Mouse (Mus musculus): ENCODE measurements around the gene Asns. TPM values are rescaled to one million over a fixed set of nuclear protein-coding genes. Genes with fewer than 3 reads are reported as not detected.
A peak's percentile ranks its signal among the peaks of the same experiment; 100 is the strongest.

The Asns gene
- polyA plus RNA-seq (2016; fragmentation: Nextera tagmentation; extraction: Ambion mirVana) = 428 and 436 TPM in 2 replicates

GRCm38 (mm10) chr6:7692884-7693585 lies at the start of gene Asns:
Gene Asns, minus strand, starts transcription at chr6:7693254.
- Histone ChIP-seq H3K4me3 (peak within 1 kb of the TSS; percentile 97), H3K27ac (peak within 1 kb of the TSS; percentile 93), H3K27me3 (replicated peaks) (no peaks in the 10 kb centered on the region), H3K4me1 (peaks cover 86% of the 10 kb centered on the region), H3K4me2 (peak within 1 kb of the TSS; percentile 85), H3K9ac (peak within 1 kb of the TSS; percentile 91), H3K36me3 (peaks cover 19% of the 10 kb centered on the region), H3K9me3 (replicated peaks) (no peaks in the 10 kb centered on the region)
- ATAC-seq = peak; percentile 90
- under 1% methylated on average over 51 of the region's 51 CpGs for WGBS (ENCODE audit: insufficient replicate concordance)

DNA sequence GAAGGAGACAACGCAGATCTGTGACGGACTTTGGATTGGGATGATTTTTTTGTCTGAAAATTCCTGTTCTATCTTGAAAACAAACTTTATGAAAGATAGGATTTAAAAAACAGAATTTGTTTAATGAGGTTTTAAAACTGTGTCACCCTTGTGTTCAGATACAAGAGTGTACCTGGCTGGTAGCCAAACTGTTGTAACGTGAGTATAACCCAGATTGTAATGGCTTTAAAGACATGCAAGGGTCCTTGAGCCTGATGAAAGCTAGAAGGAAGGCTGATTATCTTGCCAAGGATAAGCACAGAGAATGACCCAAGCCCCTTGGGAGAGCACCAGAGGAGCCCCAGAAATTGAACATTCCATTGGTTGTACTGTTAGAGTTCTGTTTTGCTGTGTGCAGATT lies 48.7 kb upstream of the Asns start:
- no peak overlapping the region for H3K4me2 ChIP-seq
- no peak overlapping the region for H3K9ac ChIP-seq
- no peak overlapping the region for H3K27ac ChIP-seq
- no peaks in the 10 kb centered on the region for H3K27me3 ChIP-seq (replicated peaks)
- no peak overlapping the region for H3K4me3 ChIP-seq
- H3K9me3 ChIP-seq (replicated peaks) = no peaks in the 10 kb centered on the region
- no peaks in the 10 kb centered on the region for H3K36me3 ChIP-seq
- WGBS (ENCODE audit: insufficient replicate concordance) = 85% methylated on average over 3 of the region's 3 CpGs
- no peak for ATAC-seq
- H3K4me1 ChIP-seq = peaks cover 7% of the 10 kb centered on the region

DNA sequence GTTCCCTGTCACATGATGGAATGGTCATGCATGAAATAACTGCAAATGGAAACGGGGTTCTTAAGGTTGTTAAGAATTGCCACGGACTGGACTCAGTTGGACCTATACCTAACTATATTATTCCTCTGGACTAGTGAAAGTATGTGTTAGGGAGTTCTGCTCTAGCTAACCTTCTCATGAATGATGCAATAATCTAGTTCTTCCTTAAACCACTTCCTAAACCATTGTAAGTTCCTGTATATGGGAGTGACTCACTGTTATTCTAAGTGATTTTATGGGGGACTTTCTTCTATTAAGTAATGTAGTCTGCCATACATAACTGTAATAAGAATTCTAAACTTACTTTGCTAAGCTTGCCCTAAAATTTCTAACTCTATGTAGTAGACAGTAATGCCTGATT lies 44.8 kb upstream of the Asns start:
- no peak for ATAC-seq
- Histone ChIP-seq H3K9me3 (replicated peaks) (no peaks in the 10 kb centered on the region), H3K4me1 (peaks cover 11% of the 10 kb centered on the region)

GRCm38 (mm10) chr6:7732754-7733708 lies 40.0 kb upstream of the Asns start:
- Histone ChIP-seq H3K9me3 (replicated peaks) (no peaks in the 10 kb centered on the region; the same call in 1 of the 2 replicates), H3K4me2 (no peak overlapping the region)
- peak; percentile 71 for ATAC-seq

More for the DNA sequence above, 44.8 kb upstream of the Asns start:
- no peak overlapping the region for H3K4me3 ChIP-seq
- H3K36me3 ChIP-seq = no peaks in the 10 kb centered on the region
- WGBS (ENCODE audit: insufficient replicate concordance) = 80% methylated on average over 2 of the region's 2 CpGs
- H3K4me2 ChIP-seq = no peak overlapping the region
- H3K9ac ChIP-seq = no peak overlapping the region
- no peak overlapping the region for H3K27ac ChIP-seq
- H3K27me3 ChIP-seq (replicated peaks) = no peaks in the 10 kb centered on the region

DNA sequence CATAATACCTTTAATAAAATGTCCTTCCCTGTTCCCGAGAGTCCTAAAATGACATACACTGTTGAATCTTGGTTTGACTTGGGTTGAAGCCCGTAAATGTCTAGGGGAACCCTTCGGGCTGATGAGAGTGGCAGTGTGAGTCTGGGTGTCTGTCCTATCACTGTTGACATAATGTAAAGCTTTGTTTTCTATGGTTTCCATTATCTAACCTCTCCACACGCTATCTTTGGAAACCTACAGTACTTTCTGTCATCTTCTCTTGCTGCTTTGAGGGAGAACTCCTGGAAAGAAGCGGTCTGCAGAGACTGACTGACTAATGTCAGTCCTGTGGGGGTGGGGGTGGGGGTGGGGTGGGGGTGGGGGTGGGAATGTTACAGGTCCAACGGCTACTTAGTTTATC lies 39.0 kb upstream of the Asns start:
- Histone ChIP-seq H3K27me3 (replicated peaks) (no peaks in the 10 kb centered on the region), H3K9ac (no peak overlapping the region), H3K9me3 (replicated peaks) (no peaks in the 10 kb centered on the region; the same call in 1 of the 2 replicates), H3K27ac (no peak overlapping the region), H3K4me3 (no peak overlapping the region), H3K4me2 (no peak overlapping the region), H3K36me3 (no peaks in the 10 kb centered on the region), H3K4me1 (peaks cover 23% of the 10 kb centered on the region)
- ATAC-seq = peak; percentile 75
- 35% methylated on average over 6 of the region's 6 CpGs for WGBS (ENCODE audit: insufficient replicate concordance)

More at GRCm38 (mm10) chr6:7732754-7733708, 40.0 kb upstream of the Asns start:
- Histone ChIP-seq H3K4me3 (no peak overlapping the region), H3K36me3 (no peaks in the 10 kb centered on the region), H3K4me1 (peaks cover 23% of the 10 kb centered on the region), H3K27me3 (replicated peaks) (no peaks in the 10 kb centered on the region), H3K27ac (peak overlapping the region; percentile 15; the same call in 1 of the 2 replicates), H3K9ac (no peak overlapping the region)
- WGBS (ENCODE audit: insufficient replicate concordance) = 30% methylated on average over 12 of the region's 12 CpGs

- H3K9me3 ChIP-seq (replicated peaks) = no peaks in the 10 kb centered on the region; the same call in 1 of the 2 replicates
- H3K4me1 ChIP-seq = peaks cover 14% of the 10 kb centered on the region
- no peak for ATAC-seq
- no peaks in the 10 kb centered on the region for H3K27me3 ChIP-seq (replicated peaks)
- no peak overlapping the region for H3K4me3 ChIP-seq
- H3K4me2 ChIP-seq = no peak overlapping the region
- H3K36me3 ChIP-seq = no peaks in the 10 kb centered on the region
- H3K9ac ChIP-seq = no peak overlapping the region
- no peak overlapping the region for H3K27ac ChIP-seq
- 61% methylated on average over 2 of the region's 2 CpGs for WGBS (ENCODE audit: insufficient replicate concordance)
Observed at GRCm38 (mm10) chr6:7729128-7729527, 36.1 kb upstream of the Asns start.

DNA sequence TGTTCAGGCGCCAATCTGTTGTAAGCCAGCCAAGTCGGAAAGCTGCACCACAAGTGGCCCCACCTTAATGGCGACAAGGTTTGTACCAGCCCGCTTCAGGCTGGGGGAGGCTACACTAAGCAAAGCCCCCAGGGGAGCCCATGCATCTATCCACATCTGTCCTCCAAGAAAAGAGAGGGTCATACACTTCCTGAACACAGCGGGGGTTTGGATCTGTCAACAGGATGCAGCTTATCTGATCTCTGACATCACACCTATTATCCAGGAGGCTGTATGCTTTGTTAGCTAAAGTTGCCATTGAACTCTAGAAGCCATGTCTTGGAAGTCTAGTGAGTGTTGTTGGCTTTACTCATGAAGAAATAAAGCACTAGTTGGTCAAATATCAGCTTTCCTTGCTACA lies 35.2 kb upstream of the Asns start:
- Histone ChIP-seq H3K4me3 (no peak overlapping the region), H3K27me3 (replicated peaks) (no peaks in the 10 kb centered on the region), H3K9ac (no peak overlapping the region), H3K4me2 (no peak overlapping the region), H3K4me1 (peaks cover 14% of the 10 kb centered on the region), H3K36me3 (no peaks in the 10 kb centered on the region), H3K27ac (no peak overlapping the region), H3K9me3 (replicated peaks) (no peaks in the 10 kb centered on the region; the same call in 1 of the 2 replicates)
- WGBS (ENCODE audit: insufficient replicate concordance) = 80% methylated on average over 5 of the region's 5 CpGs
- no peak for ATAC-seq

GRCm38 (mm10) chr6:7716236-7716635 lies 23.2 kb upstream of the Asns start:
- ATAC-seq = no peak
- no peak overlapping the region for H3K4me2 ChIP-seq
- 73% methylated on average over 4 of the region's 4 CpGs for WGBS (ENCODE audit: insufficient replicate concordance)

GRCm38 (mm10) chr6:7714230-7714629 lies 21.2 kb upstream of the Asns start:
- Histone ChIP-seq H3K4me1 (peaks cover 16% of the 10 kb centered on the region), H3K9me3 (replicated peaks) (no peaks in the 10 kb centered on the region), H3K27ac (no peak overlapping the region), H3K9ac (no peak overlapping the region), H3K4me3 (no peak overlapping the region), H3K4me2 (no peak overlapping the region), H3K36me3 (no peaks in the 10 kb centered on the region), H3K27me3 (replicated peaks) (no peaks in the 10 kb centered on the region)
- 52% methylated on average over 2 of the region's 2 CpGs for WGBS (ENCODE audit: insufficient replicate concordance)
- ATAC-seq = 0 out of 2 replicates have a peak, but pooled peaks have one; percentile 49

More at GRCm38 (mm10) chr6:7716236-7716635, 23.2 kb upstream of the Asns start:
- H3K4me1 ChIP-seq = peaks cover 13% of the 10 kb centered on the region
- no peaks in the 10 kb centered on the region for H3K9me3 ChIP-seq (replicated peaks)
- no peak overlapping the region for H3K9ac ChIP-seq
- H3K4me3 ChIP-seq = no peak overlapping the region
- no peaks in the 10 kb centered on the region for H3K27me3 ChIP-seq (replicated peaks)
- no peaks in the 10 kb centered on the region for H3K36me3 ChIP-seq
- H3K27ac ChIP-seq = no peak overlapping the region

DNA sequence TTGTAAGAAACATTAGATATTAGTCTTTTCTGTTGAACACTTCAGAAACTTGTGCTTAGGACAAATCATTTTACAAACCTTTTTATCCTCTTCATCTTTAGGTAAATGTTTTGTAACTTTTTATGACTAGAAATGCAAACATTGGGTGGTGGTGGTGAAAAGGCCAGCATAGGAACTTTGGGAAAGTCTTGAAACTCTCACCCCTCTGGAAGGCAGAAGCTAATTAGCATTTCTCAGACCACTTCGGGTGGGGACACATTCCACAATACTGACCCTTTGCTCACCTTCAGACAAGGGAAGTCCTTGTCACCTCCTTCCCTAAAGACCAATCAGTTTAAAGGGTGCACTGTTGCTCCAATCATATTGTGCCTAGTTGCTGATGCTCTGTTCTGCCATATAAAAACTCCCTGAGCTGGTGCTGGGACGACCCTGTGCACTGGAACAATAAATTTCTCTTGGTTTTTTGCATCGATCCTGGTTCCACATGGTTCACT lies 18.8 kb upstream of the Asns start:
- Histone ChIP-seq H3K36me3 (no peaks in the 10 kb centered on the region), H3K4me1 (peaks cover 25% of the 10 kb centered on the region), H3K9ac (no peak overlapping the region), H3K4me3 (no peak overlapping the region), H3K27me3 (replicated peaks) (no peaks in the 10 kb centered on the region), H3K4me2 (no peak overlapping the region), H3K9me3 (replicated peaks) (no peaks in the 10 kb centered on the region), H3K27ac (no peak overlapping the region)
- 58% methylated on average over 3 of the region's 3 CpGs for WGBS (ENCODE audit: insufficient replicate concordance)
- ATAC-seq = no peak

DNA sequence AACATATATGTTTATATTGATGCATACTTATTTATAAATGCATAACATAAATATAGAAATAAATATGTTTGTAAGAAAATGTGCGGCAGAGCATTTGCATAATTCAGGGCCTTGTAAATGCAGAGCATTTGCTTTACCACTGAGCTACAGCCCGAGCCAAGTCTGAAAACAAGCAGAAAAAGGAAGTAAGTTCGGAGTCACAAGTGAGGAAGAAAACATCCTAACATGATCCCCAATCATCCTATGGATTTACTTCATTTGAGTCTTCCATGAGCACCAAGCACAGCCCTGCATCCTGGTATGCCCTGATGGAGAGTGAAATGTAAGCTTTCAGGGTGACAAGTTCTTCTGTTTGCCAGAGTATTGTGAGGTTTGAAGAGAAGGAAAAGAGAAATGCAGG lies 15.2 kb upstream of the Asns start:
- Histone ChIP-seq H3K4me3 (no peak overlapping the region), H3K36me3 (no peaks in the 10 kb centered on the region), H3K4me2 (no peak overlapping the region), H3K27ac (no peak overlapping the region), H3K9ac (no peak overlapping the region), H3K9me3 (replicated peaks) (no peaks in the 10 kb centered on the region), H3K27me3 (replicated peaks) (no peaks in the 10 kb centered on the region), H3K4me1 (peaks cover 17% of the 10 kb centered on the region; the same call in 1 of the 2 replicates)
- 59% methylated on average over 3 of the region's 3 CpGs for WGBS (ENCODE audit: insufficient replicate concordance)
- no peak for ATAC-seq

DNA sequence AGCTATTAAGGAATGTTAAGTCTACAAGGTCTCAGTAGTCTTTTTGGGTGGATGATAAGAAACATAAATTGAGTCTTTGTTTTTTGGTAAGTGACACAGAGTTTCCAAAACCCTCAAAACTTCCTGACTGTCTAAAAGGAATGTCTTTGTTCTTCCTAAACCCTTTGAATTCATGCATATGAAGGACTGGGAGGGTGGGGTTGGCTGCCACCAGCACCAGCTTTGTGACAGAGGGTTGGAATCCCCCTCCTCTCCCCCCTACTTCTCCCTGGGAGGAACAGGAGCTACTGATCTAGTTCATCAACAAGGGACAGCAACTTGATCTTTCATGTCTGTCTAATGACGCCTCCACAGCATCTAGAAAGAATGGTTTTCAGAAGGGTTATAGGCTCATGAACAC lies 13.7 kb upstream of the Asns start:
- Histone ChIP-seq H3K9ac (no peak overlapping the region), H3K27ac (no peak overlapping the region), H3K4me3 (no peak overlapping the region), H3K27me3 (replicated peaks) (no peaks in the 10 kb centered on the region), H3K4me2 (no peak overlapping the region), H3K9me3 (replicated peaks) (no peaks in the 10 kb centered on the region), H3K4me1 (peaks cover 13% of the 10 kb centered on the region; the same call in 1 of the 2 replicates), H3K36me3 (no peaks in the 10 kb centered on the region)
- ATAC-seq = no peak
- 64% methylated on average over 1 of the region's 1 CpGs for WGBS (ENCODE audit: insufficient replicate concordance)

Measured in liver, embryonic 12.5 days (tissue).